Mouse (Mus musculus): ENCODE data around the gene Lingo3.

GRCm38 (mm10) chr10:80862305-80862704 is 18.5 kb upstream of the Lingo3 start:
- TF ChIP-seq POLR2A (IDR thresholded peaks at IDR 0.05; ENCODE audit: borderline replicate concordance, low read depth, low read length) (no peak), CTCF (IDR thresholded peaks at IDR 0.05; ENCODE audit: low read depth, low read length) (no peak)
